Mouse (Mus musculus): ENCODE measurements around the gene Rxra.

Gene Rxra

DNA sequence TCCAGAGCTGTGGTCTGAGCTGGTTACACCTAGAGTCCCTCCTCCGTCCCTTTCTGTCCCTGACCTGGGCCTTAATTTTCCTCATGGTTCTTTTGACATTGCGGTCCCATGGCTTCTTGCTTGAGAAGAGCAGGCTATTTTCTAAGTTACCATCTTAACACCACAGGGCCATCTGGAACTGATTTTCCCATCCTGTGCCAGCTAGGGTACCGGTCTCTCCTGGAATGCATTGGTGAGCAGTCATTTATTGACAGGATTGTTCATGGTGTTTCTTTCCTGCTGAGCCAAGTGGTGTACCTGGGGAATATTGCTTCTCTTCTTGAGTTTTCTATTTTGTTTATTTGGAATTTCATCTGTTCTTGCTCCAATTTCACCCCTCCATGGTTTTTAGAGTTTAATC is 131.4 kb downstream of the Rxra start:
- DNase-seq (ENCODE audit: low spot score in 2 of 2): no peak

DNA sequence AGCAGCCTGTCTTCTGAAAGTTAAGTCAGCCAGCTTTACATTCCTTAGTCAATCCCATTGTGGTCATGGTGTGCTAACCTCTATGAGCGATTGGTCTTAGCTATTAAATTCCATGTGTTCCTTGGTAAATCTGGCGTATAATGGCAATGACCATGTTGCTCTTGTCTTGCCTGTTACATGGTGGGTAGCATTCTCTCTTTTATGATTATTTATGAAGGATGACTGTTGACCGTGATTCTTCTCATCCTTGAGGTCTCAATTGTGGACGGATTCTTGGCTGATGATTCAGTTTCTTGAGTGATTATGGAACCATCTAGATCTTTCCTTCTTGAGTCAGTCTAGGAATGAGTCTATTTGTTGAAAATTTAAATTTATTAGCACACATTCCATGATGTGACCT is 133.7 kb downstream of the Rxra start:
- DNase-seq (ENCODE audit: low spot score in 2 of 2): no peak

Measured in natural killer cell, adult 2 months (primary cell).